Mouse (Mus musculus): Measurements from ENCODE around the gene Akr7a5.

Akr7a5 gene

GRCm38 (mm10) chr4:139310171-139310898 is at the start of gene Akr7a5, which contains the start of gene Pqlc2:
Akr7a5 (plus strand) TSS chr4:139310744.
Pqlc2 (minus strand) TSS chr4:139310708.
- DNase-seq (ENCODE audit: low read depth, low spot score) = peak; percentile 84

GRCm38 (mm10) chr4:139262981-139263380 is 47.6 kb upstream of the Akr7a5 start:
- DNase-seq (ENCODE audit: low read depth, low spot score) = no peak

GRCm38 (mm10) chr4:139265783-139266499 is 44.6 kb upstream of the Akr7a5 start:
- no peak for DNase-seq (ENCODE audit: low read depth, low spot score)

GRCm38 (mm10) chr4:139266500-139266865 is 44.1 kb upstream of the Akr7a5 start:
- no peak for DNase-seq (ENCODE audit: low read depth, low spot score)

GRCm38 (mm10) chr4:139267335-139267734 is 43.2 kb upstream of the Akr7a5 start:
- no peak for DNase-seq (ENCODE audit: low read depth, low spot score)

GRCm38 (mm10) chr4:139268242-139268641 is 42.3 kb upstream of the Akr7a5 start:
- no peak for DNase-seq (ENCODE audit: low read depth, low spot score)

- no peak for DNase-seq (ENCODE audit: low read depth, low spot score)
These were observed 40.4 kb upstream of the Akr7a5 start for GRCm38 (mm10) chr4:139270168-139270567.

- no peak for DNase-seq (ENCODE audit: low read depth, low spot score)
These were observed 39.0 kb upstream of the Akr7a5 start for GRCm38 (mm10) chr4:139271562-139271961.

GRCm38 (mm10) chr4:139272951-139273680 is 37.4 kb upstream of the Akr7a5 start:
- DNase-seq (ENCODE audit: low read depth, low spot score) = no peak

- DNase-seq (ENCODE audit: low read depth, low spot score) = no peak
These were observed 36.0 kb upstream of the Akr7a5 start for GRCm38 (mm10) chr4:139274573-139274972.

- DNase-seq (ENCODE audit: low read depth, low spot score) = no peak
These were observed 34.1 kb upstream of the Akr7a5 start for GRCm38 (mm10) chr4:139276411-139276810.

- no peak for DNase-seq (ENCODE audit: low read depth, low spot score)
These were observed 30.0 kb upstream of the Akr7a5 start for GRCm38 (mm10) chr4:139280530-139280929.

- DNase-seq (ENCODE audit: low read depth, low spot score) = no peak
These were observed 28.7 kb upstream of the Akr7a5 start for GRCm38 (mm10) chr4:139281791-139282345.

- DNase-seq (ENCODE audit: low read depth, low spot score) = no peak
These were observed 27.6 kb upstream of the Akr7a5 start for GRCm38 (mm10) chr4:139282955-139283417.

- no peak for DNase-seq (ENCODE audit: low read depth, low spot score)
These were observed 25.7 kb upstream of the Akr7a5 start for GRCm38 (mm10) chr4:139284877-139285276.

- DNase-seq (ENCODE audit: low read depth, low spot score) = no peak
These were observed 24.3 kb upstream of the Akr7a5 start for GRCm38 (mm10) chr4:139286234-139286633.

GRCm38 (mm10) chr4:139287122-139287863 is 23.3 kb upstream of the Akr7a5 start:
- DNase-seq (ENCODE audit: low read depth, low spot score) = no peak

GRCm38 (mm10) chr4:139289017-139289416 is 21.5 kb upstream of the Akr7a5 start:
- peak; percentile 47 for DNase-seq (ENCODE audit: low read depth, low spot score)

GRCm38 (mm10) chr4:139291099-139291498 is 19.4 kb upstream of the Akr7a5 start:
- DNase-seq (ENCODE audit: low read depth, low spot score) = peak; percentile 40

- DNase-seq (ENCODE audit: low read depth, low spot score) = no peak
These were observed 18.5 kb upstream of the Akr7a5 start for GRCm38 (mm10) chr4:139292038-139292437.

GRCm38 (mm10) chr4:139297566-139297965 is 13.0 kb upstream of the Akr7a5 start:
- no peak for DNase-seq (ENCODE audit: low read depth, low spot score)
